Mouse (Mus musculus): ENCODE measurements around the gene Vps11.

GRCm38 (mm10) chr9:44314257-44314547, 47.3 kb downstream of the Vps11 start:
- no peak for TF ChIP-seq POLR2A (IDR thresholded peaks at IDR 0.05; ENCODE audit: control insufficient read depth, low read depth, low read length)
- TF ChIP-seq CTCF (IDR thresholded peaks at IDR 0.05; ENCODE audit: control insufficient read depth, insufficient read depth, insufficient replicate concordance, low read depth, low read length): no peak

Data from testis, adult 2 months (tissue).